Mouse (Mus musculus) forebrain, embryonic 14.5 days (tissue): ENCODE results near the gene Acy3. TPM values are rescaled to one million over a fixed set of nuclear protein-coding genes. Genes with fewer than 3 reads are reported as not detected.

ENCODE experiments used
- ATAC-seq: fragments of 200-750 bp; cut with Nextera tagmentation; 2 replicates; pipeline ENCODE4 v1.8.0; 2017; ENCODE audit warnings: mild to moderate bottlenecking, moderate library complexity
- DNase-seq: peaks from one replicate; pipeline ENCODE4 v3.0.0-alpha.2; 2015; ENCODE audit warnings: low spot score
- H3K27ac ChIP-seq: fragments of 300-500 bp; sonication (generic); 2 replicates; pipeline ENCODE4 v1.5.1; 2014; ENCODE audit warnings: low read depth, mild to moderate bottlenecking, control low read depth, low read length, moderate library complexity
- H3K27me3 ChIP-seq: fragments of 300-500 bp; sonication (generic); replicated peaks from 2 replicates; pipeline ENCODE4 v1.6.1; 2014; ENCODE audit warnings: low read length, control low read depth, mixed read lengths; ENCODE audit not compliant: control insufficient read depth, insufficient read depth
- H3K36me3 ChIP-seq: fragments of 300-500 bp; sonication (generic); 2 replicates; pipeline ENCODE4 v1.6.1; 2014; ENCODE audit warnings: low read length, control low read depth; ENCODE audit not compliant: control insufficient read depth, insufficient read depth
- H3K4me1 ChIP-seq: fragments of 300-500 bp; sonication (generic); 2 replicates; pipeline ENCODE4 v1.6.1; 2014; ENCODE audit warnings: antibody characterized with exemption, low read length, control low read depth; ENCODE audit not compliant: control insufficient read depth, insufficient read depth
- H3K4me2 ChIP-seq: fragments of 300-500 bp; sonication (generic); 2 replicates; pipeline ENCODE4 v1.6.1; 2014; ENCODE audit warnings: mild to moderate bottlenecking, control low read depth, low read length
- H3K4me3 ChIP-seq: fragments of 300-500 bp; sonication (generic); 2 replicates; pipeline ENCODE4 v1.5.1; 2014; ENCODE audit warnings: low read depth, low read length, control low read depth
- H3K9ac ChIP-seq: fragments of 300-500 bp; sonication (generic); 2 replicates; pipeline ENCODE4 v1.6.1; 2014; ENCODE audit warnings: mild to moderate bottlenecking, low read length, control low read depth, moderate library complexity
- H3K9me3 ChIP-seq: fragments of 300-500 bp; sonication (generic); replicated peaks from 2 replicates; pipeline ENCODE4 v1.6.1; 2016; ENCODE audit warnings: low read length, control low read depth, mixed read lengths; ENCODE audit not compliant: control insufficient read depth
- WGBS: fragments of 180-500 bp; shearing (Covaris S2); extraction: QIAGEN DNeasy Blood & Tissue Kit; methylation state at CpG from one replicate; pipeline ENCODE4 v1.1.7; 2014; 5-methylcytosine and 5-hydroxymethylcytosine counted together
- polyA plus RNA-seq: library from polyadenylated mRNA; unstranded; fragments of >200 nt; fragmentation: Nextera tagmentation; extraction: Ambion mirVana; gene quantifications from 2 replicates; pipeline ENCODE4 v1.2.1, GENCODE M21; 2014

The Acy3 gene
- polyA plus RNA-seq, 1 experiment from 2014 or later: 2.3 TPM

- Histone ChIP-seq H3K4me3 (no peak overlapping the region), H3K4me2 (no peak overlapping the region), H3K36me3 (peaks cover 5% of the 10 kb centered on the region; the same call in 1 of the 2 replicates), H3K27ac (no peak overlapping the region), H3K4me1 (no peaks in the 10 kb centered on the region; the same call in 1 of the 2 replicates), H3K27me3 (no peaks in the 10 kb centered on the region), H3K9me3 (no peaks in the 10 kb centered on the region), H3K9ac (no peak overlapping the region)
- DNase-seq: no peak
- WGBS: 62% methylated on average over 5 of the region's 5 CpGs
- ATAC-seq: no peak
Observed at GRCm38 (mm10) chr19:4015635-4016034, 29.3 kb downstream of the Acy3 start.

GRCm38 (mm10) chr19:4017921-4018587 is 31.7 kb downstream of the Acy3 start:
- Histone ChIP-seq H3K27me3 (no peaks in the 10 kb centered on the region), H3K36me3 (no peaks in the 10 kb centered on the region), H3K4me1 (no peaks in the 10 kb centered on the region), H3K27ac (no peak overlapping the region), H3K4me3 (no peak overlapping the region), H3K9me3 (no peaks in the 10 kb centered on the region), H3K4me2 (no peak overlapping the region), H3K9ac (no peak overlapping the region)
- ATAC-seq (no peak), DNase-seq (no peak)
- WGBS: 66% methylated on average over 10 of the region's 10 CpGs

GRCm38 (mm10) chr19:4018743-4019583 is 32.6 kb downstream of the Acy3 start:
- H3K4me2 ChIP-seq: no peak overlapping the region
- no peak overlapping the region for H3K9ac ChIP-seq
- no peaks in the 10 kb centered on the region for H3K27me3 ChIP-seq
- no peaks in the 10 kb centered on the region for H3K4me1 ChIP-seq
- no peak overlapping the region for H3K4me3 ChIP-seq
- no peaks in the 10 kb centered on the region for H3K9me3 ChIP-seq
- no peak overlapping the region for H3K27ac ChIP-seq
- peak; percentile 66; the same call in 1 of the 2 replicates for ATAC-seq
- 26% methylated on average over 18 of the region's 18 CpGs for WGBS
- peak; percentile 87 for DNase-seq
- H3K36me3 ChIP-seq: no peaks in the 10 kb centered on the region

GRCm38 (mm10) chr19:4023185-4023584 is 36.8 kb downstream of the Acy3 start:
- Histone ChIP-seq H3K27me3 (no peaks in the 10 kb centered on the region), H3K9me3 (no peaks in the 10 kb centered on the region), H3K27ac (no peak overlapping the region), H3K9ac (no peak overlapping the region), H3K4me3 (no peak overlapping the region), H3K36me3 (no peaks in the 10 kb centered on the region), H3K4me2 (no peak overlapping the region), H3K4me1 (no peaks in the 10 kb centered on the region)
- WGBS: 85% methylated on average over 7 of the region's 7 CpGs
- DNase-seq (no peak), ATAC-seq (no peak)

GRCm38 (mm10) chr19:4027576-4027975 is 41.2 kb downstream of the Acy3 start:
- ATAC-seq (no peak), DNase-seq (no peak)
- Histone ChIP-seq H3K27ac (no peak overlapping the region), H3K9me3 (no peaks in the 10 kb centered on the region), H3K4me1 (no peaks in the 10 kb centered on the region), H3K9ac (no peak overlapping the region), H3K36me3 (no peaks in the 10 kb centered on the region), H3K27me3 (no peaks in the 10 kb centered on the region), H3K4me2 (no peak overlapping the region), H3K4me3 (no peak overlapping the region)

- Histone ChIP-seq H3K4me3 (no peak overlapping the region), H3K27me3 (no peaks in the 10 kb centered on the region), H3K9me3 (no peaks in the 10 kb centered on the region), H3K4me2 (no peak overlapping the region), H3K36me3 (0 out of 2 replicates have a peak, but pooled peaks cover 2% of the 10 kb centered on the region), H3K27ac (no peak overlapping the region), H3K9ac (no peak overlapping the region), H3K4me1 (peaks cover 2% of the 10 kb centered on the region; the same call in 1 of the 2 replicates)
- DNase-seq (no peak), ATAC-seq (no peak)
- WGBS: 54% methylated on average over 7 of the region's 7 CpGs
Observed at GRCm38 (mm10) chr19:4032668-4033067, 46.3 kb downstream of the Acy3 start.

- no peak overlapping the region for H3K4me3 ChIP-seq
- H3K4me2 ChIP-seq: no peak overlapping the region
- no peak overlapping the region for H3K27ac ChIP-seq
- H3K9me3 ChIP-seq: no peaks in the 10 kb centered on the region
- no peaks in the 10 kb centered on the region for H3K27me3 ChIP-seq
- H3K36me3 ChIP-seq: 0 out of 2 replicates have a peak, but pooled peaks cover 2% of the 10 kb centered on the region
- ATAC-seq: no peak
- peaks cover 2% of the 10 kb centered on the region; the same call in 1 of the 2 replicates for H3K4me1 ChIP-seq
- H3K9ac ChIP-seq: no peak overlapping the region
- no peak for DNase-seq
- WGBS: 75% methylated on average over 3 of the region's 3 CpGs
Observed at GRCm38 (mm10) chr19:4033298-4033697, 46.9 kb downstream of the Acy3 start.

- Histone ChIP-seq H3K27ac (no peak overlapping the region), H3K4me2 (no peak overlapping the region), H3K27me3 (no peaks in the 10 kb centered on the region), H3K4me3 (no peak overlapping the region), H3K9ac (no peak overlapping the region), H3K9me3 (no peaks in the 10 kb centered on the region), H3K36me3 (0 out of 2 replicates have a peak, but pooled peaks cover 2% of the 10 kb centered on the region), H3K4me1 (peaks cover 2% of the 10 kb centered on the region; the same call in 1 of the 2 replicates)
- no peak for DNase-seq
- no peak for ATAC-seq
- WGBS: 59% methylated on average over 5 of the region's 5 CpGs
Observed at GRCm38 (mm10) chr19:4033742-4034141, 47.4 kb downstream of the Acy3 start.
